Mouse (Mus musculus) duodenum, adult 2 months (tissue): ENCODE measurements around the gene Itgav. TPM values are rescaled to one million over a fixed set of nuclear protein-coding genes. Genes with fewer than 3 reads are reported as not detected.

Experiments used
- polyA plus RNA-seq: library from polyadenylated mRNA; depleted of rRNA; stranded (reverse); fragments of >200 nt; gene quantifications from 2 replicates; pipeline ENCODE4 v1.2.3, GENCODE M21; 2012; ENCODE audit warnings: low replicate concordance; rRNA removed

Gene Itgav
- polyA plus RNA-seq = 32.4 and 35.9 TPM in 2 replicates

DNA sequence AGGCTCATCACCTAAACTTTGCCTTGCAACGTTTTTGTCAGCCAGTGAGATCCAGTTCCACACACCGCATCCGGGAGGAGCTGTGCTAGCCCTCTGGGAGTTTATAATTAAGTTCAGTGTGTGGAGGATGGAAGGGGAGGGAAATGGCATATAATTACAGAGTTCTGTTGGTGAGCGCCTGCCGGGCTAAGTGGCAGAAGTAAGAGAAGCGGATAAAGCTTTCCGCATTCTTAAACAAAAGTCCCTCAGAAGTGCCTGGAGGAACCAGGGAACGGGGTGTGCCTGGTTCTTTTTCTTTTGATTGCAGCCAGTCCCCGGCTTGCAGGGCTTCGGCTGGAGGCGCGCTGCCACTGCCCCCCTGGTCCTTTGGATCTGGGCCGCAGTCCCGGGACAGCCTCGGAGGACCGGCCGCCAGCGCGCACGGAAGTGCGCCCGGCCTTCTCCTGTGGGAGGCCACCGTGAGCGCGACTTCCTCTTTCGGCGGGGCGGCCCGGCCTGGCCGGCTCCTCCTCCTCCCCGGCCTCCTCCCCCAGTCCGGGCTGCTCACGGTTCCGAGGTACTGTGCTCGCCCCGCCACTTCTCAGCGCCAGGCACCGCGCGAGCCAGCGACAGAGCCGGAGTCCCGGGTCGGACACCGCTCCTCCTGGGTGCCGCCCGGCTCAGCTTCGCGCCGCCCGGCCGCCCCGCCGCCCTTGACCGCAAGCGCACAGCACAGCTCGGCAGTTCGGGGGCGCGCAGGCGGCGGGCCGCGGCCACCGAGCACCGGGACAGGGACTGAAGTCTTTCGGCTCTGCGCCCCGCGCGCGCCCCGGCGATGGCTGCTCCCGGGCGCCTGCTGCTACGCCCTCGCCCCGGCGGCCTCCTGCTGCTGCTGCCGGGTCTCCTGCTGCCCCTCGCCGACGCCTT lies at the start of gene Itgav:
TSS of gene Itgav (plus strand) at position 477 of the 906 bp plus-strand sequence.

GRCm38 (mm10) chr2:83812483-83813272 lies 88.5 kb downstream of the Itgav start, which contains the start of gene Fam171b:
Gene Fam171b, plus strand, starts transcription at chr2:83812636.

Other genes starting within 250 kb of the Itgav start
- 5.4 and 5.5 TPM in 2 replicates for gene Zc3h15, start 80.0 kb upstream of the Itgav start, polyA plus RNA-seq
- gene Fam171b, start 88.2 kb downstream of the Itgav start, polyA plus RNA-seq = 0.08 and 0.33 TPM in 2 replicates
- gene Zswim2, start 216.8 kb downstream of the Itgav start, polyA plus RNA-seq = not detected in 2 replicates
- not detected in 2 replicates for gene Gm13698, start 231.3 kb downstream of the Itgav start, polyA plus RNA-seq
- gene Gm13693, start 237.1 kb downstream of the Itgav start, polyA plus RNA-seq = not detected in 2 replicates
- gene Gm13695, start 242.9 kb downstream of the Itgav start, polyA plus RNA-seq = not detected in 2 replicates
- not detected in 2 replicates for gene Gm13696, start 248.7 kb downstream of the Itgav start, polyA plus RNA-seq